Mouse (Mus musculus) lung, adult 2 months (tissue): ENCODE results near the gene Ankrd9.

Source experiments
- CTCF ChIP-seq: fragments of 200-500 bp; IDR thresholded peaks from 2 replicates; pipeline ENCODE4 v1.5.1; 2011; ENCODE audit warnings: mild to moderate bottlenecking, low read length, control low read depth; ENCODE audit not compliant: insufficient read depth
- POLR2A ChIP-seq: fragments of 200-500 bp; IDR thresholded peaks from 2 replicates; pipeline ENCODE4 v1.6.1; 2011; ENCODE audit warnings: low read depth, mild to moderate bottlenecking, control low read depth, low read length, borderline replicate concordance; ENCODE audit errors: extremely low read depth

GRCm38 (mm10) chr12:110965500-110965899, 13.3 kb downstream of the Ankrd9 start:
- no peak for TF ChIP-seq CTCF
- no peak for TF ChIP-seq POLR2A
